Mouse (Mus musculus): ENCODE measurements at regions not wholly inside any gene's neighbourhood (a gene's known extent, or its start where the extent isn't known, plus 50 kb on each side); places are given as distances from the start of the nearest gene placed in this dataset.
A peak's percentile ranks its signal among the peaks of the same experiment; 100 is the strongest.

DNA sequence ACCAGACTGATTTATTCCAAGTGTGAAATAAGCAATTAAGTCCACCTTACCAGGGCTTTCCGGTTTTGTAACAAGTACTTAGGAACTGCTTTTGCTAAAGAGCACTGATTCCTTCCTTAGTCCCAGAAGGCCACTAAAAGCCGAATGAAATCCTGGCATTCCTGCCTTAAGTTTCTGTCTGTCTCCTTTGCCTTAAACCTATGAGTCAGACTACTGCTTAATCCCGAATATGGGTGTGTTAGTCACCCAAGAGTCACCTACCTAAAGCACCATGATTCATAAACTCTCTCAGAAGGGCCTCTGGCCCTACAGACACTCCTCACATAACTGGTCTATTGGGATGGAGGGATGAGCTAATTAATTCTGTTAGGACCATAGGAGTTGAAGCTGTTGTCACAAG is 546.0 kb upstream of the Tusc1 start:
- Histone ChIP-seq H3K36me3 (ENCODE audit: control insufficient read depth in 1 of 2, insufficient read depth in 2 of 2, low read length in 2 of 2) (no peaks in the 10 kb centered on the region), H3K27ac (ENCODE audit: control insufficient read depth, low read depth, low read length) (no peak overlapping the region), H3K79me2 (ENCODE audit: control insufficient read depth, insufficient read depth, low read length, poor library complexity) (no peaks in the 10 kb centered on the region), H3K9ac (ENCODE audit: control insufficient read depth, low read depth, low read length, poor library complexity, severe bottlenecking) (no peak overlapping the region), H3K4me3 (ENCODE audit: control insufficient read depth in 1 of 2, insufficient read depth in 1 of 2, low read depth in 2 of 2, low read length in 2 of 2) (no peak overlapping the region), H3K9me3 (replicated peaks; ENCODE audit: insufficient read depth, low read length) (no peaks in the 10 kb centered on the region), H3K27me3 (ENCODE audit: control insufficient read depth in 1 of 2, insufficient read depth in 2 of 2, low read length in 2 of 2) (no peaks in the 10 kb centered on the region), H3K4me1 (ENCODE audit: control insufficient read depth in 1 of 2, insufficient read depth in 2 of 2, low read length in 2 of 2) (no peaks in the 10 kb centered on the region)
- TF ChIP-seq SMC3 (IDR thresholded peaks at IDR 0.05; ENCODE audit: low read depth, low read length) (no peak), TCF12 (IDR thresholded peaks at IDR 0.05; ENCODE audit: low read depth, low read length) (no peak), BHLHE40 (IDR thresholded peaks at IDR 0.05; ENCODE audit: borderline replicate concordance, low read depth, low read length) (no peak), NRF1 (IDR thresholded peaks at IDR 0.05; ENCODE audit: insufficient read depth, low read depth, low read length, poor library complexity, severe bottlenecking) (no peak), SIN3A (IDR thresholded peaks at IDR 0.05; ENCODE audit: low read length) (no peak), ZC3H11A (IDR thresholded peaks at IDR 0.05; ENCODE audit: low read depth, low read length) (no peak), MAX (IDR thresholded peaks at IDR 0.05; ENCODE audit: low read length) (no peak), CHD1 (IDR thresholded peaks at IDR 0.05; ENCODE audit: low read depth, low read length) (no peak), MEF2A (IDR thresholded peaks at IDR 0.05; ENCODE audit: extremely low read depth, insufficient replicate concordance, low read depth, low read length, poor library complexity, severe bottlenecking) (no peak), ZKSCAN1 (IDR thresholded peaks at IDR 0.05; ENCODE audit: low read depth, low read length) (no peak), CHD2 (IDR thresholded peaks at IDR 0.05; ENCODE audit: low read length) (no peak), POLR2AphosphoS5 (IDR thresholded peaks at IDR 0.05; ENCODE audit: borderline replicate concordance, low read depth, low read length) (no peak), CTCF (IDR thresholded peaks at IDR 0.05 in 2 of 3, conservative IDR thresholded peaks at IDR 0.05 in 1 of 3; ENCODE audit: control insufficient read depth in 1 of 3, insufficient read depth in 1 of 3, low read depth in 2 of 3, low read length in 3 of 3, poor library complexity in 1 of 3, severe bottlenecking in 1 of 3) (no peak), JUND (IDR thresholded peaks at IDR 0.05; ENCODE audit: low read depth, low read length) (no peak), E2F4 (IDR thresholded peaks at IDR 0.05; ENCODE audit: borderline replicate concordance, low read depth, low read length) (no peak), ZNF384 (IDR thresholded peaks at IDR 0.05; ENCODE audit: low read depth, low read length) (no peak), RAD21 (IDR thresholded peaks at IDR 0.05; ENCODE audit: low read depth, low read length) (no peak), MYC (IDR thresholded peaks at IDR 0.05; ENCODE audit: low read depth, low read length) (no peak), MAZ (IDR thresholded peaks at IDR 0.05; ENCODE audit: low read depth, low read length) (no peak)
- DNase-seq (ENCODE audit: low read depth, low spot score): no peak

- Histone ChIP-seq H3K9ac (ENCODE audit: control insufficient read depth, low read depth, low read length, poor library complexity, severe bottlenecking) (no peak overlapping the region), H3K4me3 (ENCODE audit: control insufficient read depth in 1 of 2, insufficient read depth in 1 of 2, low read depth in 2 of 2, low read length in 2 of 2) (no peak overlapping the region), H3K9me3 (replicated peaks; ENCODE audit: insufficient read depth, low read length) (no peaks in the 10 kb centered on the region), H3K27me3 (ENCODE audit: control insufficient read depth in 1 of 2, insufficient read depth in 2 of 2, low read length in 2 of 2) (no peaks in the 10 kb centered on the region), H3K27ac (ENCODE audit: control insufficient read depth, low read depth, low read length) (no peak overlapping the region), H3K4me1 (ENCODE audit: control insufficient read depth in 1 of 2, insufficient read depth in 2 of 2, low read length in 2 of 2) (no peaks in the 10 kb centered on the region), H3K36me3 (ENCODE audit: control insufficient read depth in 1 of 2, insufficient read depth in 2 of 2, low read length in 2 of 2) (no peaks in the 10 kb centered on the region), H3K79me2 (ENCODE audit: control insufficient read depth, insufficient read depth, low read length, poor library complexity) (no peaks in the 10 kb centered on the region)
- DNase-seq (ENCODE audit: low read depth, low spot score): peak; percentile 46
- 0 out of 2 replicates have a peak, but pooled peaks have one; percentile 11 for TF ChIP-seq TAL1 (IDR thresholded peaks at IDR 0.05; ENCODE audit: low read length)
- TF ChIP-seq GATA1 (IDR thresholded peaks at IDR 0.05; ENCODE audit: low read depth, low read length): 0 out of 2 replicates have a peak, but pooled peaks have one; percentile 22
- TF ChIP-seq E2F4 (IDR thresholded peaks at IDR 0.05; ENCODE audit: borderline replicate concordance, low read depth, low read length): no peak
- TF ChIP-seq TCF12 (IDR thresholded peaks at IDR 0.05; ENCODE audit: low read depth, low read length): peak; percentile 62; the same call in 1 of the 2 replicates
- TF ChIP-seq EP300 (IDR thresholded peaks at IDR 0.05; ENCODE audit: low read depth in 1 of 2, low read length in 2 of 2): peak in 1 of 2 experiments; percentile 55; a peak in 2 of 4 replicates
- TF ChIP-seq RCOR1 (IDR thresholded peaks at IDR 0.05; ENCODE audit: low read depth, low read length): peak; percentile 70; the same call in 1 of the 2 replicates
- TF ChIP-seq BHLHE40 (IDR thresholded peaks at IDR 0.05; ENCODE audit: borderline replicate concordance, low read depth, low read length): no peak
Observed at GRCm38 (mm10) chr4:93879351-93879872, 544.1 kb upstream of the Tusc1 start.
